Mouse (Mus musculus): ENCODE data around the gene Ankib1.
"Not testable (repeated sequence)": the region's sequence is repeated elsewhere in the genome, so short reads cannot be mapped to it uniquely, and the experiment has no call there.

Gene Ankib1

GRCm38 (mm10) chr5:3802433-3803291, at the start of gene Ankib1, which contains the start of gene Krit1:
TSS of gene Ankib1 (minus strand) at chr5:3802925.
TSS of gene Krit1 (plus strand) at chr5:3803184.
- peak; percentile 92 for DNase-seq

DNA sequence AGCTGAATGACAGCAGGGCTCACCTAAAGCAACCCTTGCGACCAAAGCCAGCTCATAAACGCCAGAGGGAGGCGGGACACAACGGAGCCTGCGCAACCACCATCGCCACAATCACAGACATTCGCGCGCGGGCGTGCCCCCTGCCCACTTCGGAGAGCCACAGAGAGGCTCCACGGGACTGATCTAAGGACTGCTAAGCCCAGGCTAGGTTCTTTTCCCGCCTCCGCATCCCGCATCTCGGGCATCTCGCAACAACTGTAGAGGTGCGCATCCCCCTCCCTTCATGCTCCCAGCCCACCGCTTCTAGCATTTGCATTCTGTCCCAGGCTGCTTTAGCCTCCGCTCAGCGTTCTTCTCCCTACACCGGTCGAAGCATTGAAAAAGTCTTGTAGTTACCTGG, 42.3 kb upstream of the Ankib1 start, which contains the start of gene Lrrd1:
Gene Lrrd1 (plus strand): TSS at position 148 of the 400 bp plus-strand sequence.
- peak; percentile 18 for DNase-seq

DNA sequence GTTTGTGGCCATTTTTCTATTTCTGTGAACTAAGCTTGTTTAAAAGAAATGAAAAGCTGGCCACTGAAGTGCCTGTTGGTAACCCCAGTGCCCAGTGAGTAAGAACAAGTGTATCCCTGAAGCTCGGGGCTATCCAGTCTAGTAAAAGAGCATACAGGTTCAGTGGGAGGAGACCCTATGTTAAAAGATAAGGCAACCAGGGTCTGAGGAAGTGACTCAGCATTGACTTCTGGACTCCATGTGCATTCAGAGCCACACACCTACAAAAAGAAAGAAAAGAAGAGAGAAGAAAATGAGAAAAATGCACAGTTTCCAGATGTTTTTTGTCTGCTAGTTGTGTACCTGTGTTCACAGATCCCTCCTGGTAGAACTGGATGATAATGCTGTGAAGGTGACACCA, 31.4 kb upstream of the Ankib1 start:
- DNase-seq = no peak

DNA sequence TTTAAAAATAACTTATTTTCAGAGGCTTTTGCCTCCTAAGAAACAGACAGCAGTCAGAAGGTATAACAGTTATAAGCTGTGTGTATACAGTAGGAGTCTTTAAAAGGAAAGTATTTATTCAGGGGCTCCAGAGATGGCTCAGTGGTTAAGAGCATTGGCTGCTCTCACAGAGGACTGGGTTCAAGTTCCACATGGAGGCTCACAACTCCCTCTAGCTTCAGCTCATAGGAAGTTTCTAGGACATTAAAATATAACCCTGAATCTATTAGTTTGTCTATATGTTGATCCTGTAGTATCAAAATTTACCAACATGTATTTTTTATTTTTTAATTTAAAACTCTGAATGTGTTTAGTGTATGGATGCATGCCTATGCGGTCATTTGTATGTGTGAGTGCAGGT, 5.7 kb upstream of the Ankib1 start:
- no peak for DNase-seq

DNA sequence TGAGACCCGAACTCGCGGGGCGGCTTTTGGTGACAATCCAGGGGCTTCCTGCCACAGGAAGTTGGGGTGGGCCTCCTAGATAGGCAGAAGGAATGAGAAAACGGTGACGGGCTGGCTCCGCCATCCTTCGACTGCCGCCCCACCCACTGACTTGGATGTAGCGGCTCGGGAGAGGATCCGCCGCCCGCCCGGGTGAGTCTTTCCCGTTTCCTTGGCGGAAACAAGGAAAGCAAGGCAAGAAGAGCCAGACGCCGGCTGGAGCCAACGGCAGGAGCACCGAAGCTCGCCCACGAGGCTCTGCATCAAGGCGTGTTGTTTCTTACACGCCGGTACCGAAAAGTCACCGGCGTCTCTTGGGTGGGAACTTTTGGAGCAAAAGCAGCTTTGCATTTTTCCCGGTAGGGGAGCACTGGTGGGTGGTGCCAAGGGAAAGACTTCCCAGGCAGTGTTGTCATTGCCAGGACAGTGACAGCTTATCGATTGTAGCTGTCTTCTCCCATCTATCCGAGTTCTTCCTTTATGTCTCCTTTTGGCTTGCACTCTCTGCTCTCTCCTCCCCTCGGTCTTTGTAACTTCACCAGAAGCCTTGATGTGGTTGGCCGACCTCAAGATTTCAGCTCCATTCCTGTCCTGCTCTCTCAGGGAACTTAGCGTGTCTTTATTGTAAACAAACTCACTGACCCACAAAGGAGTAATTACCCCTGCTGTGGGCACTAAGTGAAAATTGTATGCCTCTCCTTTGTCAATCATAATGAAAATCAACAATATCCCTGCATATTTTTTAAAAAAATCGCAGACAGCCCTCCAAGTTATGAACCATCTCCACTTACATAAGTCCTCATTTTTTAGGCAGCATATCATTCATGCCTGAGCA, 804 bp upstream of the Ankib1 start:
- DNase-seq = no peak

DNA sequence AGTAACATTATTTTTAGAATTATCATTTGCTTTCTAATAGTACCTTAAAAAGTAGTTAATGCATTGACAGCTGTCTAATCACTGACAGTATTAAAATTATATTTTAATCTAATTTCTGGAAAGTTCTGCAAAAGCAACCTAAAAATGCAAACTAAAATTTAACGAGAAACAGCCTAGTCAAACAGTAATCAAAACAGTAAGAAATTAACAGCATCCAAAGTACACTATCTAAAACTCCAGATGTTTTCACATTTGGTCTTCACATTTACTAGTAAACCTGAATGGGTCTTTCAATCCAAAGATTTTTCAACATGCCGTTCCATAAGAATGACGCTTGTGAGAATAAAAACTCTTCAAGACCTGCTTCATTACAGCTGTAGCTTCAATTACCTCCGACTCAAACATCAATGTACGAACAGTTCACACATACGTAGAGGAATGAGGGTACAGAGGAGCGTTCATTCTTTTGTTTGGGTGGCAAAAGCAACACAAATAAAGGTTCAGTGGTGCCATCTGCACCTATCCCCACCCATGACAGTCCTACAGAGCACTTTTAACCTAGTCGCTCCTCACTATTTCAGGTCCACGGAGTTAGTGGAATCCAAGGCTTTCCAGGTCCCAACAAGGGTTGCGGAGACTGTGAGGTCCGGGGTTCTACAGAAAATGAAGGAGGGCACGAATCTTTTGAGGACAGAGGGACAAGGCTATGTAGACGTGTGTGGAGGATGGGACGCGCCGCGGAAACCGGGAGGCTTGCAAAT, 873 bp downstream of the Ankib1 start:
- no peak for DNase-seq

- DNase-seq = no peak
Observed at GRCm38 (mm10) chr5:3800881-3801280, 1.8 kb downstream of the Ankib1 start.

- no peak for DNase-seq
Observed at GRCm38 (mm10) chr5:3800041-3800440, 2.7 kb downstream of the Ankib1 start.

DNA sequence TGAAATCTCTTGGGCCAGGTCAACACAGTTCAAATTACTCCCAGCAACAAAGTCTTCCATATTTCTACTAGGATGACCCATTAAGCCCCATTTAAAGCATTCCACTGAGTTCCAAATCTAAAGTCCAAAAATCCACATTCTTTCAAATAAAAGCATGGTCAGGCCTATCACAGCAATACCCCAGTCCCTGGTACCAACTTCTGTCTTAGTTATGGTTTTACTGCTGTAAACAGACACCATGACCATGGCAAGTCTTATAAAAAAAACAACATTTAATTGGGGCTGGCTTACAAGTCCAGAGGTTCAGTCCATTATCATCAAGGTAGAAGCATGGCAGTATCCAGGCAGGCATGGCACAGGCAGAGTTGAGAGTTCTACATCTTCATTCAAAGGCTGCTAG, 4.1 kb downstream of the Ankib1 start:
- DNase-seq = not testable (repeated sequence)

DNA sequence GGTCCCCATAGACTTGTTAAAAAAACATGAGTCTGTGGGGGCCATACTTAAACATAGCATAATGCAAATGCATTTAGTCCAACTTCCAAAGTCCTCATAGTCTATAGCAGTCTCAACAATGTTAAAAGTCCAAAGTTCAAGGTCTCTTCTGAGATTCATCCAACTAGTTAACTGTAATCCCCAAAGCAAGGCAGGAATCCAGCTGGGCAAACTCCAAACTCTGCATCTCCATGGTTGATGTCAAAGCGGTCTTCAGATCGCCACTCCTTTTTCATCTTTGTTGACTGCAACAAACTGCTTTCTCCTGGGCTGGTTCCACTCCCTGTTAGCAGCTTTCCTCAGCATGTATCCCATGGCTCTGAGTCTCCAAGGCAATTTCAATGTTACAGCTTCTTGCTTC, 5.6 kb downstream of the Ankib1 start:
- not testable (repeated sequence) for DNase-seq

DNA sequence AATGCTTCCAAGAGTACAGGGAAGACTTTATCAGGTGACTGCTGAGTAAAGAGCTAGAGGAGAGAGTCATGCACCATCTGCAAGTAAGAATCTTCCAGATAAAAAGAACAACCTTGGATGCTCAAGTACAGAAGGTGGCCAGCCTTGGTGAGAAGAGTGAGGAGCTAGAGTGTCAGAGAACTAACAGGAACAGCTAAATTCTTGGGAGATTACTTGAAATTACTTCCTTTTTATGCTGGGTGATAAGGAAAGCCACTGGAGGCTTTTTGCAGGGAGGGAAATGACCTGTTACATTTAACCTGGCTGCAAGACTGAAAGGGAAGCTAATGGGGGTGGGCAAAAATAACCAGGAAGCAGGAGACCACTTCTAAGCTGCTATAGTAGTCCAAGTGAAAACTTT, 11.7 kb downstream of the Ankib1 start:
- DNase-seq = no peak

- no peak for DNase-seq
Observed at GRCm38 (mm10) chr5:3787548-3787947, 15.2 kb downstream of the Ankib1 start.

DNA sequence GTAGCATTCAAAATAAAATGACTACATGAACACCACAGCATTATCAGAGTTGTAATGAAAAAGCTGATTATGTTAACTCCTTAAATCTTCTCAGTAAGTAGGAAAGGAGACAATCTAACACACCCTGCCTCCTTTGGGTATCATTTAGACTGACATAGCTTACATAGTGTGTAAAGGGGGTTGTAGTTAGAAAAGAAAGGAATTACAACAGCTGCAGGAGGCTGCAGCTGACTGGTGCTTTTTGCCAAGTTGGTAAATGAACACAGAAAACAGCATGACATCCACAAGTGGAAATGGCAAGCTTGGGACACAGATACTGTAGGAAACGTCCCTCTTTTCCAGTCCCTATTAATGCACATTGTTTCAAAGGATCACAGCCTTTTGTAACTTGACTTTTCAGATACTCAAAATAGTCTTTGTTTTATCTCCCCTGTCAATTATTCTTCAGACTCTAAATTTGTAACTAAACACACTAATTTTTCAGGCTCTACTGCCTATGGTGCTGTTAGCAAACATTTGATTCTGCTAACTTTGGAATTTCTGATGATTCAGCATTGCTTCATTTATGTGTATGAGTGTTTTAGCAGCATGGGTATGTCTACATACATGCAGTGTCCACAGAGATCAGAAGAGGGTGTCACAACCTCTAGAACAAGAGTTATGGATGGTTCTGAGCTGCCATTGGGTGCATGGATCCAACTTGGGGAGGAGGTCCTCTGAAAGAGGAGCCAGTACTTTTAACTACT, 17.8 kb downstream of the Ankib1 start:
- no peak for DNase-seq

GRCm38 (mm10) chr5:3783947-3784681, 18.6 kb downstream of the Ankib1 start:
- no peak for DNase-seq

GRCm38 (mm10) chr5:3782670-3783069, 20.1 kb downstream of the Ankib1 start:
- DNase-seq = no peak

GRCm38 (mm10) chr5:3772017-3772416, 30.7 kb downstream of the Ankib1 start:
- DNase-seq = no peak

DNA sequence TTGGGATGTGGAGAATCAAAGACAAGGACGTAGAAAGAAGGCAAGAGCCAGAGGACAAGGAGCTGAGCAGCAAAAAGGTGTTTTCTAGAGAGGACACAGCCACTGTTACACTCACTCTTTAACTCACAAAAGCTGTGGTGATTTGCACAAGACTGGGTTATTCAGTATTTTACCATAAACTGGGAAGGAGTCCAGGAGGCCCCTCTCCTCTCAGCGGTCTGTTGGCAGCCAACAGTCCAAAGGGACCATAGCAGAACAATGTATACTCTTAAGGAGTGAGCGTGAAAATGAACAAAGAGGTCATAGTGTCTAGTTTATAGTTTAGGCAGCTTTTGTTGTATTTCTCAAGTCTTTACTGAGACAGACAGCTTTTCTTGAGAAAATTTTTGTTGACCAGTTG, 31.2 kb downstream of the Ankib1 start:
- DNase-seq = no peak

DNA sequence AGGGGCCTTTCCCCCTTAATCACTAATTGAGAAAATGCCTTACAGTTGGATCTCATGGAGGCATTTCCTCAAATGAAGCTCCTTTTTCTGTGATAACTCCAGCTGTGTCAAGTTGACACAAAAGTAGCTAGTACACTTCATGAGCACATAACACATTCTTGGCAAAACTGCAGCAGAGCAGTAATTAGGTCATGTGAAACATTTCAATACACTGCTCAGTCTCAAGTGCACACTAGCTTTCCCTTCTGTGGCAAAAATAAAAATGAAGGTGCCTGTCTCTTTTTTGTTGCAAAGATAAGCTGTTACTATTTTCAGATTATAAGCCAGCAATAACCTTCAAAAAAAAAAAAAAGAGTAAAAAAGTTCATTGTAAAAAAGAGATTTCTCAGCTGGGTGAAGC, 52.2 kb downstream of the Ankib1 start:
- DNase-seq = not testable (repeated sequence)

GRCm38 (mm10) chr5:3732846-3733245, 69.9 kb downstream of the Ankib1 start:
- peak; percentile 6 for DNase-seq

- DNase-seq = no peak
Observed at GRCm38 (mm10) chr5:3728820-3729219, 73.9 kb downstream of the Ankib1 start.

DNA sequence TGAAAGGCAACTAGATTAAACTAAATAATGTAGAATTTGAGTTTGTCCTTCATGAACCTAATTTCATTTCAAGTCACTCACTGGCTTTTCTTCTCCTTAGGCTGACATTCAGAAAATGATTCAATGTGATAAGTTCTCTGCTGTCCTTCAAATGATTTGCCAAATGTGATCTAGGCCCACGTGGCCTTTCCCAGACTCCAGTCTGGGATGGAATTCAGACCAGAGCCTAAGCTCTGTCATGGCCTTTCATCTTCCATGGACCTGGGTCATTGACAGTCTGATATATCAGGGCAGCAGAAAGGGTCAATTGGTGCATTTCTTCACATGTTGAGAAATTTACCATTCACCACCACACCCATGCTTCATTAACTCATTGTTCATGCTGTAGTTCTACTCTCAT, 77.2 kb downstream of the Ankib1 start:
- no peak for DNase-seq
